Mouse (Mus musculus): Measurements from ENCODE around the gene Sec13. TPM values are rescaled to one million over a fixed set of nuclear protein-coding genes. Genes with fewer than 3 reads are reported as not detected.

Sec13 gene
- polyA plus RNA-seq, 1 experiment from 2014 or later, result 244 TPM

- Histone ChIP-seq H3K4me2 (ENCODE audit: low read depth, low read length) (no peak overlapping the region), H3K27me3 (ENCODE audit: control insufficient read depth, insufficient read depth, low read length) (no peaks in the 10 kb centered on the region), H3K27ac (ENCODE audit: low read length) (no peak overlapping the region), H3K4me1 (ENCODE audit: control insufficient read depth, insufficient read depth, low read length) (no peaks in the 10 kb centered on the region), H3K36me3 (ENCODE audit: control insufficient read depth, insufficient read depth, low read length) (no peaks in the 10 kb centered on the region), H3K9ac (ENCODE audit: low read length) (no peak overlapping the region), H3K4me3 (replicated peaks; ENCODE audit: low read length) (no peak overlapping the region), H3K9me3 (replicated peaks; ENCODE audit: control insufficient read depth, low read length) (no peaks in the 10 kb centered on the region)
- no peak for ATAC-seq (ENCODE audit: insufficient read depth, low FRiP score)
- WGBS, result 80% methylated on average over 9 of the region's 9 CpGs
These were observed 60.5 kb downstream of the Sec13 start for GRCm38 (mm10) chr6:113679993-113680566.

- Histone ChIP-seq H3K9ac (ENCODE audit: low read length) (no peak overlapping the region), H3K4me3 (replicated peaks; ENCODE audit: low read length) (no peak overlapping the region), H3K27ac (ENCODE audit: low read length) (no peak overlapping the region), H3K9me3 (replicated peaks; ENCODE audit: control insufficient read depth, low read length) (no peaks in the 10 kb centered on the region), H3K4me2 (ENCODE audit: low read depth, low read length) (no peak overlapping the region), H3K27me3 (ENCODE audit: control insufficient read depth, insufficient read depth, low read length) (no peaks in the 10 kb centered on the region), H3K36me3 (ENCODE audit: control insufficient read depth, insufficient read depth, low read length) (no peaks in the 10 kb centered on the region), H3K4me1 (ENCODE audit: control insufficient read depth, insufficient read depth, low read length) (no peaks in the 10 kb centered on the region)
- ATAC-seq (ENCODE audit: insufficient read depth, low FRiP score), result no peak
- WGBS, result 71% methylated on average over 14 of the region's 14 CpGs
These were observed 62.1 kb downstream of the Sec13 start for GRCm38 (mm10) chr6:113678246-113679012.

Small RNA genes lying within 50 kb of the gene (microRNA-seq; reads per million reads assigned to microRNA genes)
- not detected for gene Mir7042

Other genes with a start within 250 kb of the Sec13 start
- 0.19 and 0.52 TPM in 2 replicates for gene Prrt3, start 238.8 kb downstream of the Sec13 start, polyA plus RNA-seq (2015; fragmentation: Nextera tagmentation; extraction: Ambion mirVana)
- gene Emc3, start 209.1 kb downstream of the Sec13 start, polyA plus RNA-seq (2015; fragmentation: Nextera tagmentation; extraction: Ambion mirVana), result 97.6 and 99.6 TPM in 2 replicates
- gene Fancd2, start 209.1 kb downstream of the Sec13 start, polyA plus RNA-seq (2015; fragmentation: Nextera tagmentation; extraction: Ambion mirVana), result 7.8 and 8.8 TPM in 2 replicates
- 0.18 TPM in 1 of 2 replicates, not detected in the other for gene Fancd2os, start 140.0 kb downstream of the Sec13 start, polyA plus RNA-seq (2015; fragmentation: Nextera tagmentation; extraction: Ambion mirVana)
- 204 and 207 TPM in 2 replicates for gene Brk1, start 136.0 kb downstream of the Sec13 start, polyA plus RNA-seq (2015; fragmentation: Nextera tagmentation; extraction: Ambion mirVana)
- 34.4 and 35.9 TPM in 2 replicates for gene Vhl, start 116.8 kb downstream of the Sec13 start, polyA plus RNA-seq (2015; fragmentation: Nextera tagmentation; extraction: Ambion mirVana)
- gene Irak2, start 102.3 kb downstream of the Sec13 start, polyA plus RNA-seq (2015; fragmentation: Nextera tagmentation; extraction: Ambion mirVana), result 9.3 and 12.0 TPM in 2 replicates
- 0.58 and 0.72 TPM in 2 replicates for gene Tatdn2, start 43.7 kb downstream of the Sec13 start, polyA plus RNA-seq (2015; fragmentation: Nextera tagmentation; extraction: Ambion mirVana)
- 40.7 and 53.2 TPM in 2 replicates for gene Ghrl, start 20.9 kb downstream of the Sec13 start, polyA plus RNA-seq (2015; fragmentation: Nextera tagmentation; extraction: Ambion mirVana)